Mouse (Mus musculus) erythroblast, embryonic 14.5 days (primary cell): ENCODE measurements at regions not wholly inside any gene's neighbourhood (a gene's known extent, or its start where the extent isn't known, plus 50 kb on each side); places are given as distances from the start of the nearest gene placed in this dataset.

Experiments used
- H3K27me3 ChIP-seq: 2 replicates; pipeline ENCODE4 v1.6.1; 2012; ENCODE audit warnings: inconsistent platforms; ENCODE audit not compliant: control insufficient read depth
- H3K36me3 ChIP-seq: 2 replicates; pipeline ENCODE4 v1.6.1; 2012; ENCODE audit warnings: mild to moderate bottlenecking, inconsistent platforms; ENCODE audit not compliant: control insufficient read depth
- H3K4me1 ChIP-seq: 2 replicates; pipeline ENCODE4 v1.6.1; 2012; ENCODE audit warnings: inconsistent platforms; ENCODE audit not compliant: control insufficient read depth
- H3K4me3 ChIP-seq: replicated peaks from 2 replicates; pipeline ENCODE3; 2012; ENCODE audit warnings: moderate library complexity, mild to moderate bottlenecking, inconsistent platforms
- H3K9me3 ChIP-seq: 2 replicates; pipeline ENCODE4 v1.6.1; 2012; ENCODE audit warnings: low read length, inconsistent platforms, mixed read lengths; ENCODE audit not compliant: control insufficient read depth
- GATA1 ChIP-seq: IDR thresholded peaks from 2 replicates; pipeline ENCODE4 v1.6.1; 2012; ENCODE audit warnings: low read length, inconsistent platforms, mixed read lengths
- TAL1 ChIP-seq: IDR thresholded peaks from 3 replicates; pipeline ENCODE4 v1.6.1; 2012; ENCODE audit warnings: low read length, inconsistent platforms, mixed read lengths

- no peaks in the 10 kb centered on the region for H3K9me3 ChIP-seq
- H3K36me3 ChIP-seq = no peaks in the 10 kb centered on the region
- no peak for TF ChIP-seq GATA1
- TF ChIP-seq TAL1 = no peak
- no peaks in the 10 kb centered on the region for H3K27me3 ChIP-seq
- no peak overlapping the region for H3K4me3 ChIP-seq
- H3K4me1 ChIP-seq = no peaks in the 10 kb centered on the region
Measured at GRCm38 (mm10) chr15:62934522-62935189, 910.3 kb downstream of the Gsdmc2 start.

GRCm38 (mm10) chr15:62920520-62920919 lies 924.5 kb downstream of the Gsdmc2 start:
- H3K4me1 ChIP-seq = no peaks in the 10 kb centered on the region
- H3K27me3 ChIP-seq = no peaks in the 10 kb centered on the region
- H3K36me3 ChIP-seq = no peaks in the 10 kb centered on the region
- no peak for TF ChIP-seq GATA1
- TF ChIP-seq TAL1 = no peak
- no peaks in the 10 kb centered on the region for H3K9me3 ChIP-seq
- no peak overlapping the region for H3K4me3 ChIP-seq

GRCm38 (mm10) chr15:62919264-62919663 lies 925.7 kb downstream of the Gsdmc2 start:
- H3K4me3 ChIP-seq = no peak overlapping the region
- H3K36me3 ChIP-seq = no peaks in the 10 kb centered on the region
- no peaks in the 10 kb centered on the region for H3K4me1 ChIP-seq
- no peaks in the 10 kb centered on the region for H3K9me3 ChIP-seq
- no peak for TF ChIP-seq TAL1
- no peak for TF ChIP-seq GATA1
- no peaks in the 10 kb centered on the region for H3K27me3 ChIP-seq

- Histone ChIP-seq H3K9me3 (no peaks in the 10 kb centered on the region), H3K27me3 (no peaks in the 10 kb centered on the region), H3K4me1 (no peaks in the 10 kb centered on the region), H3K4me3 (no peak overlapping the region), H3K36me3 (no peaks in the 10 kb centered on the region)
- no peak for TF ChIP-seq TAL1
- no peak for TF ChIP-seq GATA1
Measured at GRCm38 (mm10) chr15:62908379-62908778, 936.6 kb downstream of the Gsdmc2 start.

GRCm38 (mm10) chr15:62907181-62907580 lies 937.8 kb downstream of the Gsdmc2 start:
- H3K4me1 ChIP-seq = no peaks in the 10 kb centered on the region
- H3K4me3 ChIP-seq = no peak overlapping the region
- TF ChIP-seq GATA1 = no peak
- TF ChIP-seq TAL1 = no peak
- H3K36me3 ChIP-seq = no peaks in the 10 kb centered on the region
- H3K9me3 ChIP-seq = no peaks in the 10 kb centered on the region
- H3K27me3 ChIP-seq = no peaks in the 10 kb centered on the region

GRCm38 (mm10) chr15:62903047-62903822 lies 941.7 kb downstream of the Gsdmc2 start:
- Histone ChIP-seq H3K4me3 (no peak overlapping the region), H3K36me3 (no peaks in the 10 kb centered on the region), H3K9me3 (no peaks in the 10 kb centered on the region), H3K4me1 (no peaks in the 10 kb centered on the region), H3K27me3 (no peaks in the 10 kb centered on the region)
- TF ChIP-seq TAL1 (no peak), GATA1 (no peak)

GRCm38 (mm10) chr15:62901955-62902354 lies 943.0 kb downstream of the Gsdmc2 start:
- TF ChIP-seq GATA1 (no peak), TAL1 (no peak)
- Histone ChIP-seq H3K27me3 (no peaks in the 10 kb centered on the region), H3K36me3 (no peaks in the 10 kb centered on the region), H3K4me3 (no peak overlapping the region), H3K9me3 (no peaks in the 10 kb centered on the region), H3K4me1 (no peaks in the 10 kb centered on the region)

GRCm38 (mm10) chr15:62889798-62890197 lies 955.2 kb downstream of the Gsdmc2 start:
- Histone ChIP-seq H3K36me3 (no peaks in the 10 kb centered on the region), H3K4me3 (no peak overlapping the region), H3K27me3 (no peaks in the 10 kb centered on the region), H3K9me3 (no peaks in the 10 kb centered on the region), H3K4me1 (no peaks in the 10 kb centered on the region)
- TF ChIP-seq TAL1 = no peak
- TF ChIP-seq GATA1 = no peak

- H3K9me3 ChIP-seq = no peaks in the 10 kb centered on the region
- no peaks in the 10 kb centered on the region for H3K36me3 ChIP-seq
- no peak for TF ChIP-seq TAL1
- no peak overlapping the region for H3K4me3 ChIP-seq
- H3K4me1 ChIP-seq = no peaks in the 10 kb centered on the region
- no peaks in the 10 kb centered on the region for H3K27me3 ChIP-seq
Measured at GRCm38 (mm10) chr15:62885331-62885730, 959.6 kb downstream of the Gsdmc2 start.
